Mouse (Mus musculus) lung, adult 18-20 months (tissue): ENCODE results near the gene Pld1.
A peak's percentile ranks its signal among the peaks of the same experiment; 100 is the strongest.

Source experiments
- DNase-seq, 2 experiments: peaks; one replicate each; pipeline ENCODE4 v3.0.0; 2022; ENCODE audit warnings: mixed read lengths in 2 of 2

Gene Pld1

DNA sequence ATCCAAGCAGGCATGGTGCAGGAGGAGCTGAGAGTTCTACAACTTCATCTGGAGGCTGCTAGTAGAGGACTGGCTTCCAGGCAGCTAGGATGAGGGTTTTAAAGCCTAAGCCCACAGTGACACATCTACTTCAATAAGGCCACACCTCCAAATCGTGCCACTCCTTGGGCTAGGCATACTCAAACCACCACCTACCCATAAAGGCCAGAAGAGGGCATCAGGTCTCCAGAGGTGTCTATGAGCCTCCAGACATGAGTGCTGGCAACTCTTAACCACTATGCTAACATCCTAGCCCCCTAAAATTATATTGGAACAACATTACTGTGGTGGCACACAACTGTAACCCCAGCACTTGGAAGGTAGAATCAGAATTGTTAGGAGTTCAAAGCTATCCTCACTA lies 226.2 kb downstream of the Pld1 start:
- no peak for DNase-seq

- DNase-seq: peak; percentile 23 to 68
Observed at GRCm38 (mm10) chr3:28165598-28165997, 227.1 kb downstream of the Pld1 start.

GRCm38 (mm10) chr3:28167796-28168505 lies 229.5 kb downstream of the Pld1 start:
- no peak for DNase-seq

DNA sequence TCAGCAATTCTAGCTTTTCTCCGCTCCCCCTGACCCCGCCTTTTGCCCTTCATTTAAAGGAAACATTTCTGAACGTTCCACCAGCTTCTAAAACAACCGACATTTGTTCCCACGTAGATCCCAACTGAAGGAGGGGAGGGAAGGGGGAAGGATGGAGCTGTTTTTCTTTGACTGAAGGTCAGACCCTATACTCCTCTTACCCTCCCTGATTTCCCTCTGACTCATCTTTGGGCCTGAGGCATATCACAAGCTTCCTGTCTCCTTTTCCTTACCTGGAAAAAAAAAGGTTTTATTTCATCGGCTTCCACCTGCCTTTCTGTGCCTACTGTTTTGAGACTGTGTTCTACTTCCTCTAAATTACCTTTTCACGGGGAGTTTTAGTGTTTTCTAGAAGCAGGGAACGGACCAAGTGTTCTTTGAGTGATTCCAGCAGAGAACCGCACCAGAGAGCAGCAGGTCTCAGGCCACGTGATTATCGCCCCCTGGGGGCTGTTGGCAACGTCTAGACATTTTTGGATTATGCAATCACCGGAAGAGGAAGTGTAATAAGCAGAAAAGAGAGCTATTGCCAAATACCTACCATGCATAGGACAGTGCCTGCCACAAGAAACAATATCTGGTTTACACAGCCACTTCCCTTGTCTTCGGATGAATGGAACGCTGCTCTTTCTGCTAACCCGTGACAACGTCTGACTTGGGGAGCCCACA lies 232.6 kb downstream of the Pld1 start:
- DNase-seq: peak; percentile 53 to 65

DNA sequence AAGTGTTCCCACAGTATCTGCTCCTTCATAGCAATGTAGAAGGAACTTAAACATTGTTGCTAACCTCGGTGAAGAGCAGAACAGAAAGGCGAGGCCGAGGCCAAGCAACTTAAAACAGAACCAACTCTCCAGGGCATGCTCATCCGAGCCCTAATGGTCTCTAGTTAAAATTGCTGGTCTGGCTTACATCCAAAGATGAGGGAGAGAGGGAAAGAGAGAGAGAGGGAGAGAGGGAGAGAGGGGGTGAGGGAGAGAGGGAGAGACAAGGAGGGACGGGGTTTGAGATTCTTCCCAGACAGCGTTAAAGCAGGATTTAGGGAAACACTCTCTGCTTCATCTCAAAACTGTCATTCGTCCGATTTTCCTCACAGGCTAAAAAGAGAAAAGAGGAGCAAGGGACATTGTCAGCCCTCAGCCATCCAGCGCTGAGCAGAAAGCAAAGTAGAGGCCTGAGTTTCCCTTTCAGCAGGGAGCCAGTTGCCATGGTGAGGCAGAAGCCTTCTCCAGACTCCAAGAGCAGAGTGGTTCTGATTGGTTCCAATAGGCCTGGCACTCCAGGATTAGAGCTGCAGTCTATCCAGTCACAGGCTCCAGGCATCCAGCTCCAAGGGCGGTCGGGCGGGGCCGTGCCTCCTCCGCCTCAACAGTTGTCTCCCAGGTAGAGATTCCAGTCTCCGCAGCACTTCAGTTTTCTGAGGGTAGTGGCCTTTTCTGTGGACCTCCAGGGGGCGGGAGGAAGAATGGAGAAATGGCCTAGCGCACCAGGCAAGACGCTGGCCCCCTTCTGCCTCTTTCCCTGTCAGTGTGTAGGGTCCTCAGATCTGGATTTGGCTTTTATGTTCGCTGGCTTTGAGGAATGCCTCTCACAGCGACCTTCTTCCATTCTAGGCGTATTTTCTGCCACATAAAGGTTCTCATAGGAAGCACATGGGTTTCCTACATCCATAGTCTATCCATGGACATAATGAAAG lies 237.8 kb downstream of the Pld1 start:
- no peak for DNase-seq

DNA sequence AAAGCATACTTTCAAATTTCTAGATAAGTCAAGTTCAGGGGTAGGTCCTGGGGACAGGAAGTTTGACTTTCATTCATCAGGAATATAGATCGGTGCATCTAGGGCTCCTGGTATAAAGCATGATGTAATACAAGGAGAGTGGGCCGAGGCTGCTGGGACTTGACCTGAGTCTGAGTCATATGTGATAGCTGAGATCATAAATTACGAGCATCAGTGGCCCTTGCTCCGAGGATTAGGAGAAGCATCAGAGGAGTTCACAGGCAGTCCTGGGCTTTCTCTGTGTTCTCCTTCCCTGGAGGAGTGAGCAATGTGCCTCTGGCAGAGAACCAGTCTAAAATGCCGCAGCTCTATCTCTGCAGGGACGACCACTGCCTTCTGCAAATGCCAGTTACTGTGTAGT lies 239.8 kb downstream of the Pld1 start:
- DNase-seq: no peak
